Mouse (Mus musculus) lung, postnatal 4 days (tissue): ENCODE measurements around the gene Gsta2.
"Not testable (repeated sequence)": the region's sequence is repeated elsewhere in the genome, so short reads cannot be mapped to it uniquely, and the experiment has no call there.

Source experiments
- DNase-seq, 2 experiments: peaks; one replicate each; pipeline ENCODE4 v3.0.0; 2021

Gene Gsta2

GRCm38 (mm10) chr9:78298232-78298631 is 57.4 kb downstream of the Gsta2 start:
- DNase-seq: no peak

- DNase-seq: peak in 1 of 2 experiments; percentile 35
Measured at GRCm38 (mm10) chr9:78296089-78296488, 59.5 kb downstream of the Gsta2 start.

GRCm38 (mm10) chr9:78294781-78295180 is 60.8 kb downstream of the Gsta2 start:
- DNase-seq: not testable (repeated sequence)

DNA sequence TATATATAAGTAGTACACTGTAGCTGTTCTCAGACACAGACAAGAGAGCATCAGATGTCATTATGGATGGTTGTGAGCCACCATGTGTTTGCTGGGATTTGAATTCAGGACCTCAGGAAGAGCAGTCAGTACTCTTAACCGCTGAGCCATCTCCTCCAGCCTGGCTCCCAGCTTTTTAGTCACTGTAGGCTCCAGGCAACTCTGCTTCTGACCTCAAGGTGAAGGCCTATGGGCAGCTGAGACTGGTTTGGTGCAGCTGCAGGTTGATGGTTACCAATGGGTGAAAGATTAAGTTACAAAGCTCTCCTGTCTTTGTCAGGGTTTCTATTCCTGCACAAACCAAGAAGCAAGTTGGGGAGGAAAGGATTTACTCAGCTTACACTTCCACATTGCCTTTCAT is 61.9 kb downstream of the Gsta2 start:
- DNase-seq: not testable (repeated sequence)

GRCm38 (mm10) chr9:78292462-78292861 is 63.1 kb downstream of the Gsta2 start:
- DNase-seq: not testable (repeated sequence)

DNA sequence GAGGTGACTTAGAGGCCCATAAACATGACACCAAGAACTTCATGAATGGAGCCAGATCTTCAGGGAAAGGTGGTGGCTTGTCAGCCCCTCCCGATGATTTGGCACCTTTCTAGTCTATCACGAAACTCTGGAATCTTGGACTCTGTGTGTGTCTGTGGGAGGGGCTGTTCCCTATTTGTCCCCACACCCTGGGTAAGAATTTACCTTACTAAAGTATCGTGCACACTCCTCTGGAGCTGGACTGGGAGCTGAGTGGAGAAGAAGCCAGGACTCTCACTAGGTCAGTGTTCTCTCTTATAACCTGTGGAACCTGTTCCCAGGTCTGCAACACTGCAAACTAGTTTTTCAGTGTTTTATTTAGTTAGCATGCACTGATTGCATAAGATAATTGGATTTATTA is 65.9 kb downstream of the Gsta2 start, which contains the start of gene Gm10639:
Gene Gm10639 (plus strand): TSS at position 201 of the 400 bp plus-strand sequence.
- not testable (repeated sequence) for DNase-seq

- not testable (repeated sequence) for DNase-seq
Measured at GRCm38 (mm10) chr9:78289063-78289462, 66.5 kb downstream of the Gsta2 start.

- not testable (repeated sequence) for DNase-seq
Measured at GRCm38 (mm10) chr9:78282002-78282711, 73.4 kb downstream of the Gsta2 start.
